Mouse (Mus musculus) common myeloid progenitor, adult 5-6 weeks (primary cell): ENCODE measurements at regions not wholly inside any gene's neighbourhood (a gene's known extent, or its start where the extent isn't known, plus 50 kb on each side); places are given as distances from the start of the nearest gene placed in this dataset.

Source experiments
- ATAC-seq: replicated peaks from 2 replicates; pipeline ENCODE4 v1.8.0; 2016; ENCODE audit warnings: low read depth, mild to moderate bottlenecking, moderate TSS enrichment, inconsistent platforms; ENCODE audit not compliant: poor library complexity, severe bottlenecking

DNA sequence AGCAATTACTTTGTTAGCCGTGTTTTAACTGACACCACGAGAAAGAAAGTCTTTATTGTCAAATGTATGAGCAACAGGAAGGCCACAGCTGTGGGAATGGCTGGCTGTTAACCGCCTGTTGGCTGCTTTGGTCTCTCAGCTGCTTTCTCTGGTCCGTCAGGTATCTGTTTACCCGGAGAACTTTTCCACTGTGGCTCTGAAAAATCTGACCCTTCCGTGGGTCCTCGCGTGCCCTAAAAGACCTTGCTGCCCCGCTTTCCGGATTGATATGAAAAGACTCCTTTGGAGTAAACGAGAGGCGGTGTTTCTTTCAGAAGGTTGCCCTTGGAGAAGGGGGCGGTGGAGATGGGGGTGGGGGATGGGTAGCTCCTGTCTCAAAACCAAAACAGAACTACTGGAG is 75.9 kb downstream of the Sox14 start:
- ATAC-seq: peak; percentile 26; the same call in 1 of the 2 replicates

DNA sequence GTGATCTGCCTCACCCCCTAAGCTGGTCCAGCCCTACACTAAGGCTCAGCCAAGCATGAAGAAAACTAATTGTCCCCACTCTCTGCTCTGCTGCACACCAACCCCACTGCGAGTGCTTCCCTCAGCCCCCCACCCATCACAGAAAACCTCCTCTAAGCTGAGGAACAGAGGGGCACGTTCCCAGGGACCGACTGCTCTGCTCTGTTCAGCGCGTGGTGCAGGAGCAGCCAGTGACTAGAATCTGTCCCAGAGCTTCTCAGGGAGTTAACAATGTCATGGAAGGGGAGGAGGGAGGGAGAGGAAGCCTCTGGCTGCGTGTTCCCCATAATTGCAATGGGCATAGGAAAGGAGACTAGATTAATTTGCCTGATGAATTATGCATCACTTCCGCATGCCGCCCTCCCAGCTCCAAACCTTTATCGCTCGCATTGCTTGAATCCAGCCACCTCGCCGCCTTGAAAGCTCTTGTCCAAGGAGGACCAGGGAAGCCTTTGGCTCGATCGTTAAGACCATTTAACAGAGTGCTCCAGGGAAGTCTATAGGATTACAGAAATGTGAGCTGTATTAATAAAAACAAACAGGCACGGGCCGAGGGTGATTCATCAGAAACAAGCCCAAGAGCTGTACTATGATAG is 76.5 kb downstream of the Sox14 start:
- peak; percentile 80 for ATAC-seq

DNA sequence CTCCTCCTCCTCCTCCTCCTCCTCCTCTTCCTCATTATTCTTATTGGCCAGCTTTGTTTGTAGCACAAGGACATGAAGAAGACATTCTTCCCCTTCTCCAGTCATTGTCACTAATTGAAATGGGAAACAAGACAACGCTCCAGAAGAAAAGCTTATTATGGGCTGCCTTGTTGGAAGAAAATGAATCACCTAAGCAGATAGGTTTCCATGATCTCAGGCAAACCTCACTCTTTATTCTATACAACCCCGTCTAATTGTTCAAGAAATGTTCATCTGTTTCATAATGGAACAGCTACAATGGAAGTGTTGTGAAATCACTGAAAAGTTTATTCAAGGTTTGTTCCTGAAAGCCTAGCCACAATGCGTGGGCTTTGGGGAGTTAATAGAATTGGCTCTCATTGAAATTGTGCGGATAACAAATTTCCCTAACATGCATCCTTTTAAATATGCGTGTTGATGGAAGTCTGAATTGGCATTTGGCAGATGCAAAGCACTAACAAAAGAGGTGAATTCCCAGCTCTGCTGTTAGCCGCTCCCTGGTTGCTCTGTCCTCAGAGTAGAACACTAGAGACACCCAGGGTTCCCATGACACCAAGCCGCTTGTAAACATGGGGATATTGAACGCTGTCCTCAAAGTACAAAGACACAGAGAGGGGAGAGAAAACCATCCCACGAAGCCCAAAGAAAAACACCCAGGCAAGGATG is 78.8 kb downstream of the Sox14 start:
- no peak for ATAC-seq

DNA sequence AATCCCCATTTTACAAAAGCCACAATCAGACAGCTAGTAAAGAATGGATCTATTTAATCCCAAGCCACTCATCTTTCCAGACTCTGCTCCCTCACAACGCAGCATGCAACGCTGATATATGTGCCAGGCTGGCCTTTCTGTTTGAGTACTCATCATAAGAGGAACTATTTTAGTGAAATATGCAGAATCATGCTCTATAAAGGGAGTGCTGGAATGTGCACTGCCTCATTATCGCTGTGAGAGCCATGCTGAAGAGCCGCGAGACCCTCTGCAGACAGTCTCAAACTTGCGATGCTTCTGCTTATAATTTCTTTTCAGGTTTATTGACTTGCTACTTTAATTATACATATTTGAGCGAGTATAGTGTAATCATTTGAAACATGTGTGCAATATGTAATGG is 75.6 kb upstream of the Cldn18 start:
- ATAC-seq: peak; percentile 68; the same call in 1 of the 2 replicates

DNA sequence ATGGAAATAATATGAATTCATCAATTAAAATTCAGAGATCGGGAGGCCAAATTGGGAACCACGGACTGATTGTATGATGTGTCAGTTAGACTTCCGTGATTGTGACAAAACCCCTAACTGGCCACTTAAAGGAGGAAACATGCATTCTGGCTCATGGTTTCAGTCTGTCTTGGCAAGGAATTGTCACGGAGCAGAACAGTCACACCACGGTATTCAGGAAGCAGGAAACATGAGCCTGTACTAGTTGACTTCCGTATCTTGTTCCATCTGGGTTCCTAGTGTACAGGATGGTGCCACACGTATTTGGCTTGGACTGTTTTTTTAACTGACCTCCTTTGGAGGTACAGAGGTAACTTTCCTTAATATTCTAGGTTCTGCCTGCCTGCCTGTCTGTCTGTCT is 69.8 kb upstream of the Cldn18 start:
- ATAC-seq: peak; percentile 71

DNA sequence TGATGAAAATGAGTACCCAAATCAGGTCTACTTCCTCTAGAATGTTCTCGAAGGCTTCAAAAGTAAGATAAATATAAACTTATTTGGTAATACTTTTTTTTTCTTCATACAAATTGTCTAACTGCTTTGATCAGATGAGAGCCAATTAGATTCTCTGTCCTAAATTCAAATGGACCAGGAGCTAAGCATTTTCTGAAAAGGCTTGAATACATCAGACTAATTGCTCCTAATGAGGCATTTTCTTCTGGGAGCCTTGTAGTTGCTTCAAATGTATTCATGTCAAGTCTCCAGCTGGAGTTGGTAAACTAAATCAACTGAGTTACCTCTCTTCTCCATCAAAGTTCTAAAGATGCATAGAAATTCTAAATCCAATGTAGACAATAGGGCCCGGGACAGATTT is 66.1 kb upstream of the Cldn18 start:
- no peak for ATAC-seq

DNA sequence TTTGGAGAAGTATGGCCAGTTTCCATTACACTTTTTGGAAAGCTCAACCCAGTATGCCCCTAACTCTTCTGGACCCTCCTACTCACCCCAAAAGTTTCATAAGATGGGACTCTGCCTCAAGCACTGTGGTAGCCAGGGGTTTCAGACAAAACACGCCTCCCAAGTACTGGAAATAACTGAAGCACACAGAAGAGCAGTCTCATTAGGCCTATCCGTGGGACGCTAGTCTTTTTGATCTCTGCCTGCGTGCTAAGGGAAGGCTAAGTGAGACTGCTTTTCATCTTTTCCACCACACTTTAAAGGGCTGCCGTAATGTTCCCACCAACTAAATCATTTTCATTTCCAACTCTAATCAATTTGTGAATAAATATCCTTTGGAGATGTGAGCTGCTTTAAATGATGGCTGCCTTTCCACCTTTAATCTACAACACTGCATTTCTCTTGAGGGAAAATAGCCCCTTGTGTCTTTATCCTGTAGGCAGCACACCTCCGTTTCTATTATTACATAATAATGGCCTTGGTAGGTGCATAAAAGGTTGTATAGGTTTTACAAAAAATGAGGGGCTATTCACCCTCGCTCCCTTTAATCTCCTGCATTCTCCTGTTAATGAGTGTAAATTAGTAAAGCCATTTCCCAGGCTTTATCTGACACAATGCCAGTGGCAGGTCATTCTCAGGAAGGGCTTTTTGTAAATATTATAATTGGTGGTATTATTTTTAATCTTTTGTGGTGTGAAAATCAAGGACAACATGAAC is 65.5 kb upstream of the Cldn18 start:
- no peak for ATAC-seq

DNA sequence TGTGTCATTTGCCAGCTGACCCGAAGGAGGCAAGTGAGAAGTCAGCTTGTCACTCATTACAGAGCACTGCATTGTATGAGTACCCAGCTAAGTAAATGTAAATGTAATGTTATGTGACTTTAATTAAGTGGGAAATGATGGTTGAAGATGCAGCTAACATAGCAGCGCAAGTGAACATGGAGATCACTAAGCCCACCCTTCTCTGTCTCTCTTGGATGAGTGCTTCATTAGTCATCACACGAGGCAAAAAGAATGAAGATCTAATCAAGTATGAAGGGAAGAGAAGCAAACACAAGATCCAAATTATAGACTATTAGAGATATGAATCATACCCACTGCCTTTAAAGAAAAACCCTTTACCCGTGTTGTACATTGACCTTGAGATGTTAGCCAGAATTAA is 61.8 kb upstream of the Cldn18 start:
- ATAC-seq: no peak

DNA sequence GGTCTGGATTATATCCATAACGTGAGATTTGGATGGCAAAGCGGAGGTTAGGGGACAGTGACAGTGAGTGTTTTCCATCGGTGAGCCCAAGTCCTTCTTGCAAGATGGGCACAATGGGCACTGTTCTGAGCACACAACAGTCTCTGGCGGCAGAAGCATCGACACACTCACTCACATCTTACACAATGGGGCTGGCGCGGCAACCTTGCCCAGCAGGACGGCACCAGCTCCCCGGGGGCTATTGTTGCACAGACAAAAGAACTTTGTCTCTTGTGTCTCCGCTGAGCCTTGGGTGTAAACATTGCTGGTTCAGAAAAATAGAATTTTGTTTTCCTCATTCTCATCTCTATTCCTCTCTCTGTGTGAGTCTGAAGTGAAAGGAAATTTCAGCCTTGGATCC is 53.6 kb upstream of the Cldn18 start:
- ATAC-seq: no peak
